Mouse (Mus musculus) neutrophil, adult 83 days (primary cell): ENCODE measurements around the gene Cyp2c29. TPM values are rescaled to one million over a fixed set of nuclear protein-coding genes. Genes with fewer than 3 reads are reported as not detected.

ENCODE experiments used
- total RNA-seq, 2 experiments: library from RNA; stranded (reverse); gene quantifications; one replicate each; pipeline ENCODE4 v1.2.4; 2023

The Cyp2c29 gene
- total RNA-seq = not detected

GRCm38 (mm10) chr19:39269105-39269504 is at the start of gene Cyp2c29:
Gene Cyp2c29 (plus strand): TSS chr19:39269405.

Other genes with a start within 250 kb of the Cyp2c29 start
- not detected for gene Cyp2c65, start 208.4 kb upstream of the Cyp2c29 start, total RNA-seq
- gene Cyp2c66, start 155.5 kb upstream of the Cyp2c29 start, total RNA-seq = not detected
- not detected for gene Cyp2c38, start 193.7 kb downstream of the Cyp2c29 start, total RNA-seq
- not detected for gene Cyp2c39, start 241.5 kb downstream of the Cyp2c29 start, total RNA-seq